Mouse (Mus musculus) spleen, embryonic (tissue): ENCODE measurements around the gene Sema6d.

Source experiments
- CTCF ChIA-PET: fragments of 350-600 bp; sonication (Branson Sonifier 250); formaldehyde crosslinking; loops from one replicate; lab custom pipeline; 2022; lab: Charles Lee

The Sema6d gene

DNA sequence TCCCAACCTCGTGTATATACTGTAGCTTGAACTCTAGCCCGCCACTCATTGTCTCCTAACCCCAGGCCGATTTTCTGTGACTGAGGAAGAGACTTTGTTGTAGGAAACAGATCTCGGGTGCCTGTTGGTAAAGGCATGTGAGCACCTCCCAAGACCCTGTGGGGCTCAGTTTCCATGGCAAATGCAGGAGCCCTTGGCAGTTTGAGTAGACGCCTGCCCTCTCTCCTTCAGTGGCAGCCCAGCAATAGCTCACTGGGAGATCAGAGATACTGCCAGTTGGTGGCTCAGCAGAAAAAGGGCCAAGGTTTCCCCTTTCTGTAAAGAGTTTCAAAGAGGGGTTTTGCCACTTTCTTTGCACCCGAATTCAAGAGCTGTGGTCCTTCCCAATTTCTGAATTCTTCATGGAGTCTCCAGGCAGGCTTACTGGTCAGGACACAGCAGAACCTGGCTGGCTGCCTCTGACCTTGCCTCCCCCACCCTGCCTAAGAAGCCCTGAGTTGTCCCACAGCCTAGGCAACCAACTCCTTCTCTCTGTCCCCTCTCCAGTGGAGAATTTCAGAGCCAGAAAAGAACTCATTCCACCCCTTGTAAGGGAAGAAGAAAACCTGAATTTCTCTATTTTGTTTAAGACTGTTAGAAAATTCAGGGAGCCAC lies 312.1 kb downstream of the Sema6d start:
- CTCF ChIA-PET = no interaction called here

DNA sequence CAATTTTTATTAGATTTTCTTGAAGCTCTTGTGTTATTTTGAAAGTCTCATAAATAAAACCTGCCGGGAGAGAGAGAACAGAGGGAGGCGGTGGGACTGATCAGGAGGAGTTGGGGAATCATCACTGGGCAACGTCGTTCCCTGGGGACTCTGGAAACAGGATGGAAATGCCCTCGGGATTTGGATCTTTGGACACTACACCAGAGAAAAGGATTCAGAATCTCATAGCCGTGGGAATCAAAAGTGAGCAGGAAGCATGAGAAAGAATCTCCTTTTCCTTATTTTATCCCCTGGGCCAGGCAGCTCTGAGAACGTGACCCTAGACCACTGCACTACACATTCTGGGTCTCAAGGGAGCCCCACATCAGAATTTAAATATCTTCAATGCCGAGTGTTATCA lies 313.8 kb downstream of the Sema6d start:
- CTCF ChIA-PET = no interaction called here

DNA sequence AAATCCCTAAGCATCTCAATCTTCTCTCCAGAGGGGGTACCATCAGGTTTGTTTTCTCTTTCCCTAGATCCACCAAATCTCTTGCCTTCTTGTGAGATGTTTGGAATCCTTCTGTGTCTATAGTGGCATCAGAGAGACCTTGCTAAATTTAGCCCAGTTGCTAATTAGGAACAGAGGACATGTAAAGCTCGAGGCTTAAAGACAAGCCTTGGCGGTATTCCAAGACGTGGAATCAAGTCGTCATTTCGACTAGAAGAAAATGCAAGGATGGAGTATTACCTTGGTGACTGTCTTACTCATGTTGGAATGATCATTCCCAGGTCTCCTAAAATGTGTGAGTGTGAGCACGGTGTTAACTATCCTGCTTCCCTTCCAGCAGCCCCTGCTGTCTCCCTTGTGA lies 314.2 kb downstream of the Sema6d start:
- CTCF ChIA-PET = no interaction called here

DNA sequence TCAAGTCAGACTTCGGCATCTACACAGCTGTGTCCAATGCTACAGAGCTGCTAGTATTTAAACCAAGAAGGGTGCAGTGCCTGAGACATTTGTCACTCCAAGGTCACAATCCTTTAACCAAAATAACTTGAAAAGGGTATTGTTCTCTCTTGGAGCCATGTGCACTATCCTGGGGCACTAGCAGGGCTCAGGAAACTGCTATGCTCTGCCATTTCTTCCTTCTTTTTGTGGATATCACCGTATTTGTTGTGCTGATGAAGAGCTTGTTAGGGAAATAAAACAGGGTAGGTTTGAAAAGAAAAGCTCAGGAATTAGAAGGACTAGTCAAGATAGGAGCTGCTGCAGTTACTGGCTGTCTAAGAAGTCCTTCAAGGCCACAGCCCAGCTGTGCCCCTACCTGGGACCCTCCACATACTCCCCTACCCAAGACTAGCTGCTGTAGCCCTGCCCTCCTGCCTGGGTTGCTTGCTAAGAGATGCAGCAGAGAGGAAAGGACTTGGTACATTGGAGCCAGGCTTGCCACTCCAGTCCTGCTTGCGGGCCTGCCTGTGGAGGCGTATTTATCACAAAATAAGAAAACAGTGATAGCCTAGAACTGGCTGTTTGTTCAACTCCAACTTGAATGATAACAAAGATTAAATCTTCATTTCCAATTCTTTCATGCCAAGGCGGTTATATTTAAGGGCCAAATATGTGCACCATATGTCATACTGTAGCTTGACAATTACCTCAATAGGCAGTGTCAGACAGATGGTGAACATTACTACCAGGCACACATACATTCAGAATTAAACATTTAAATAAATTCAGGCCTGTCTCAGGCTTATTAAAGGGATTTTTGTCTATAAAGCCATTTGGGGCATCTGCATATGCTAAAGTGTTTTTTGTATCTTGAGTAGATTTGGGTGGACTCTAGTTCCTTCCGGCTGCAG lies 315.1 kb downstream of the Sema6d start:
- CTCF ChIA-PET = no interaction called here

DNA sequence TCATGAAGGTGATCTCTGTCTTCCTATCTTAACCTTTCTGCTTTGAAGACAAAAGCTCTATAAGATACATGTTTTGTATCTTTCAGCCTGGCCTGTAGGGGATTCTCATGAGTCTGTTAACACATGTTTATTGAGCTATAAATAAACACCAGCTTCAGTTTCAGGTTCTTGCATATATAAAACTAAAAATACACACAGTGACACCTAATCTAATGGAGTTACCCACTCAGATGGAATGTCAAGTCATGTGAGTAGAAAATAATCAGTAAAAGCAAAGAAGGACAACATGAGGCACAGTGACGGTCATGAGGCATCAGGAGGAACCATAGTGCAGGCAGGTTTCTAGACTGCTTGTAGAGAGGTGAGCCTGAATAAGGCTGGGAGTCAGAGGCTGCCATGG lies 319.2 kb downstream of the Sema6d start:
- CTCF ChIA-PET = no interaction called here

DNA sequence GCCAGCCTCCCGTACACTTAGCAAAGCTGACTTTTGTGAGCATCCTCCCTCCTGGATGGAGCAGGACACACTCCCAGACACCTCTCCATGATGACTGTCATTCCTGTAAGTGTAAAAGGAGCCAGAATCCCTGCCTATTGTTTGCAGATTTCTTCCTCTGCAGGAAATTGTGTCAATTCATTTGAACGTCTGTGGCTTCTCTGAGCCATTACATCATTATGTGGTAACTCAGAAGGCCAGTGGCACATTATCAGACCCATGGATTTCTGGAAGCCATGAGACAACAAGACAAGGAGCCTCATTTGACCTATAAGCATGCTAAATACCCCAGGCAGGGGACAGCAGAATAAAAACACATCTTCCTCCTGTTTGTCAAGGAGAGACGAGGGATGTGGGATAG lies 327.0 kb downstream of the Sema6d start:
- CTCF ChIA-PET = no interaction called here

DNA sequence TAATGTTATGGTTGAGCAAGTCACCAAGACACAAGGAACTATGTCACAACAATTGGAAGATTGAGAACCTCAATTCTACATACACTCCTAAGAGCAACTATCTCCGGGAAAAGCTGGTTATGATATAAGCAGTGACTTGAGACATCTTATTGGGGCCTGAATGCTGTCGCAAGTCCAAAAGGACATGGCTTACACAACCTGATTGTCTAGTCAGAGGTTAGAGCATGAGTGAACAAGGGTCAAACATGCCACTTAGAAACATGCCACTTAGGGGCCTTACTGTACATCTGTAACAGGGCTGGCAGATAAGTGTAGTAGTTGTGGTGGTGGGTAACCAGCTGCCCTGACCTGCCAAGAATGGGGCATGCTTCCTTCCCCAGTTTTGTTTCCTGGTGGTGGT lies 328.6 kb downstream of the Sema6d start:
- CTCF ChIA-PET = no interaction called here

DNA sequence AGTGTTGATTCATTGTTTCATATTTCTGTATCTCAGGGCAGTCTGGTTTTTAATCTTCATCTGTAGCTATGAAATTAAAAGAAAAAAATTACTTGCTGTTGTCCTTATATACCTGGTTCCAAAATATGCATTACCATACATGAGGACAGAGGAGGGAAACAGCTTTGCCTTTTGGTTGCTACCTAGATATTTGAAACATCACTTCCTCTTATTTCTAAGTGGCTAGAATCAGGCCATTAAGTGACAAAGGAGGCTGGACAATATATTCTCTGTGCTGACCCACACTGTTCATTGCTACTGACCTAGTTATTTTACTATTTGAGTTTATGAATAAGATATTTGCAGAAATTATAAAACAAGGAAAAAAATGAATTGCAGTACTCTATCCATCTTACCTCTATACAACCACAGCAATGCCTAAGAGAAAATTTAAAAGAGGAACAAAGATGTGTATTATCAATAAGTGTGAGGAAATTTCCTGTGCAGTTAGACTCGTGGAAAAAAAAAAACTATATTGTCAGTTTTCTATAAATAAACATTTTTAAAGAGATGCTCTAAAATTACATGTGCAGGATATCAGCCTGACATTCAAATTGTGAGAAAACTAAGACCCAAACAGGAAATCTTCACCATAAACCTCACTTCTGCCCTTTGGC lies 330.5 kb downstream of the Sema6d start:
- CTCF ChIA-PET = no interaction called here

DNA sequence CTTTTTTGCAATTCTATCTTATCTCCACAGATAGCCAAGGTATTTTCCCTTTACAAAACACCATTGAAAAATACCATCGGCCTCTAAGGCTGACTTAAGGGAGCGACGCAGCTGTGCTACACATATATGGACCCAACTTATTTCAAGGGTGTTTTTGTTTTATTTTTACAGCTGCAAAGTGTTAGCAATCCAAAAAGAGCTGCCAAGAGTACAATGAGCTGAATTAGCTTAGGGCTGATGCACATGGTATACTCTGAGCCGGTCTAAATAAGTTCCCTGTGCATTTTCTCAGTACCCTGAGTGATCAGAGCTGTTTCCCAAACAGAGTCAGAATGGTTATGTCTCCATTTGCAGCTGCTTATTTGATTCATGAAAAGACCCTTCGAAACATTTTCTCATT lies 340.0 kb downstream of the Sema6d start:
- CTCF ChIA-PET = no interaction called here

DNA sequence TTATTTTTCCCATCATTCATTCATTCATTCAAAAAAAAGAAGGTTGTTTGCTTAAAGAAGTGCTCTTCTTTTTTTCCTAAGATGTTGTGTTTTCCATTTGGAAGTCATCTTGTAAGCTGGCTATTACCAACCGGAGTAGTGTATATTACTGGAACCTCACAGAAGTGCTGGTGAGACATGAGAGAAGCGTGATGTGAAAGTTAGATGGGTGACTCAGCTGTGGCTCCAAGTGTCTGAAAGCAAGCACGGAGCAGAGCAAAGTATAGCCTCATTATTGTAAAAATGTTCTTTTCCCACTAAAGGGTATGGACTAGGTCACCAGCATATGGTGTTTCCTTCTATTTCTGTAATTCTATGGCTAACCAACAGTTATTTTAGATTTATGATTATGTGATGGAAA lies 340.9 kb downstream of the Sema6d start:
- CTCF ChIA-PET = no interaction called here

DNA sequence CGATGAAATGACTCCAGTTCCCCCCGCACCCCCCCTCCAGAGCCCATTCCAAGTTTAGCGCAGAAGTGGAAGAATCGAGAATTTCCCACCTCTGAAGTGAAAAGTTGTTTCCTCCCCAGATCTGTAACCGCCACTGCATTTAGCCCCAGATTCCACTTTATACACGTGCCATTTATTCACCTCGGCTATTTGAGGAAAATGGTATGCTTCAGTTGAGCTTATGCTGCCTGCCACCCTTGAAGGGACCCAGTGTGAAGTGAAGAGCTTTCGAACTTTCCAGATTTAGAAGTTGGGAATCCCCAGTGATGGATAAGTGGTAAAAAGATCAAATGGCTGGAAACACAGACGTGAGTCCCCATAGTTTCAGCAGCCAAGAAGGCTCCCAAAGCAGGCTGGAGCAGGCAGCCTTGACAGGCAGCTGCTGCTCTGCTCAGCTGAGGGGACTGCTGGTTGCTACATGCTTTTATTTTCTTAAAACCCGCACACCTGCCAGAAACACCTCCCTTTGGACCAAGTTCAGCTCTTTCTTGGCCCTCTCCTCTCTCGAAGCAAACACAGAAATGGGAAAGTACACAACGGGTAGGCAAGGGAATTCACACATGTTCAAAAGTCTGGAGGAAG lies 345.7 kb downstream of the Sema6d start:
- CTCF ChIA-PET = no interaction called here

DNA sequence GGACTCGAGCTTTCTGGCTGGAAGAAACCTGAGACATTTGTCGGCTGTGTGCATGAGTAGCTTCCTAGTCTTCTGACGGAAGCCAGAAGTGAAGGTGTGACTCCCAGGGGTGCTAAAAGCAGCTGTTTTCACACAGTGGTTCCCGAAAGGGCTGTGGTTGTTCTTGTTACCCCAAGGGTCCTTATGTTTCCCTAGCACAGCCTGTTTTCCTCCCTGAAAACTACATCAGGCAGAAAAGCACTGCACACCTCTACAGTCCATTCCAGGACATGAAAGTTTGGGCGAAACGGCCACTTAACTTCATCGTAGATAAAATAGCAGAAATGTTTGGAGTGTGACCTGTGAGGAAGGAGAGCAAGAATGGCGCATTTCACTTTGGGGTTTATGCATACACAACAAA lies 346.9 kb downstream of the Sema6d start:
- CTCF ChIA-PET = no interaction called here

DNA sequence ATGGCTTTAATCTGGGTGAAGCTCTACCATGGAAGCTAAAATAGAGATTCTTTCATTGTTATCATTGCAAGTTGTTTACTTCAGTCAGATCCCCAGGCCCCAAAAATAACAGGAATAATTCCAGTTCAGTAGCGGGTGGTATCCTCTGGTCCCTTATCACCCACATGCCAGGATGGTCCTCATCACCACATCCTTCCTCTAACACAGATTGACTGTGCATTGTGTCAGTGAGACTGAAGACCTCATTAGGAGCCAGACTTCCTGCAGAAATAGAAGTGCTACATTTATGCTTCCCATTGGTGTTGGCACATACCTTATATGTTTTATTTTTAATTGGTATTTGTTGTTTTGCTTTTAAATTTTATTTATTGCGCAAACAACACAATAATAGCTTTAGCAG lies 354.4 kb downstream of the Sema6d start:
- CTCF ChIA-PET = no interaction called here

DNA sequence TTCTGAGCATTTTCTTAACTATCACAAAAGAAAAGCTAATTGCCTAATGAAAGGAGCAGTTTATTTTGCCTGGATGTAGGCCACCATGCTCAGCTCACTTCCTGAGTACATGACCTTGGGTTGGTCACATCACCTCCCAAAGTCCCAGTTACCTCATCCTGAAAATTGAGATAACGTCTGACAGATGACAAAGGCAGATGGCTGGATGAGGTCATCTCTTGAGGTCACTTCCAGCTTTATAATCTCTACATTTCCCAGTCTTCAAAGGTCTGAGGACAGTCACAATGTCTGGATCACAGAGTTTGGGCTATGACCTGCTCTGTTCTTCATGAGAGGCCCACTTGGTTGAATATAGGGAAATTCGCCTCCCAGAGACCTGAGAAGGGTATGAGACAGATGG lies 366.1 kb downstream of the Sema6d start:
- CTCF ChIA-PET = no interaction called here

DNA sequence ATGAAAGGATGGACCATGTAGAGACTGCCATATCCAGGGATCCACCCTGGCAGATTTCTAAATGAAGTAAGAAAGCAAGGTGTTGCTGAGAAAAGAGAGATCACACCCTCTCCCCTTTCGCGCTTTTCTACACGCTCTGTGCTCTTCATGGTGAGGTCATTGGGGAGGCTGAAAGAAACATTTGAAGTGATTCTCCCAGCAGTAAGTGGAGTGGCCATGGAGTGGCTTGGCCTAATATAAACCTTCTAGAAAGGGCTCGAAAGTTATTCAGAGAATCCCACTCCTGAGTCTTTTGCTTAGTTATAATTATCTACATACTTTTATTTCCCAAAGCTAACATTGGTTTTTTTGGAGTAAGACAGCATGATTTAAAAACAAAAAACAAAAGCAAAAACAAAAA lies 367.2 kb downstream of the Sema6d start:
- CTCF ChIA-PET = no interaction called here

DNA sequence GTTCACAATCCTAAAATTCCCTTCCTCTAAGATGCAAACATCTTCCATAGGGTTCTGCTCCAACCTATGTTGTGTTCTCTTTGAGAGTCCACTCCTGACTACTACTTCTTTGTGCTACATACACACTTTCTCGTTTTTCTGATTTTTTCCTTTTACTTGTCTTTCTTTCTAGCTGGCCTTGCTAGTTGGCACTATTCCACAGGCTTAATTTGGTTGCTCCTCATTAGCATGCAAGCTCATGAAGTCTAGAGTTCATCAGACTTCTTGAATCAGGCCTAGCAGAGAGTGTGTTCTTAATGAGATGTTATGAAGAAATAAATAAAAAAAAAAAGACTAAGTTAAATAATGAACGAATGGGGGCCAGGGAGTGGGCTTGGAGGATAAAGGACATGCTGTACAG lies 368.3 kb downstream of the Sema6d start:
- CTCF ChIA-PET = no interaction called here

DNA sequence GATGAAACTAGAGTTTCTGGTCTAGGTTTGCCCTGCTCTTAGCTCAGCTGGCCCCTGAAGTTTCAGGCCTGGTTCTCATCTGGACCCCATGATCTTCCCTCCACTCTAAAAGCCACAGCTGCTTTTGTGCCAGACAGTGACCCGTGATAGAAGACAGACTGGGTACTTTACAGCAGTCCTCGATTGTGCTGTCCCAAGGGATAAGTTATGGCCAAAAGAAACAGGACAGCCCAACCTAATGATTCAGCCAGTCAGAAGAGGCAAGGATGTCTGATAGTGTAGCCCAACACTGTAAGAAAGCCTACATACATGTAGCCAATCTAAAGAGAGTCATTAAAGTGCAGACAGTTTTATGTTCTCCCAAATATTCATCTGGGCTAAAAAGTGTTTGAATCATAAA lies 371.2 kb downstream of the Sema6d start:
- CTCF ChIA-PET = no interaction called here

DNA sequence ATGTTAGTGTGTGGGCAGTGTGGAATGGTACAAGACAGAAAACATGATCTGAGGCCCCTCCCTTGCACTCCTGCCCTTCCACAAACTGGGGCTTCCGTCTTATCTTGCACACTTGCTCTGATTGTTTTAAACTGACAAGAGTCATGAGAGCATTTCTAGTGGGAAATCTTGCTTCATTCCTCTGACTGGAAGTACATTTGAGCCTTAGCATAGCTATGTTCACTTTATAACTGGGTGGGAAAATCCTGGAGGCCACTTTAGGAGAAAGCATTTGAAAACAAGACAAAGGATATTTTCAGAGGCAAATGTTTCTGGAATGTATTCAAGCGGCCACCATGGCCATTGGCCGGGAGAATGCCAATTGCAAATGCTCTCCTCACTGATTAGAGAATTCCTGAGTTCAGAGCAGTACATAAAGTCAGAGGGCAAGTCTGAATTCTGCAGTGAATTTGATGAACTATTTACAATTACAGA lies 371.6 kb downstream of the Sema6d start:
- CTCF ChIA-PET = no interaction called here

DNA sequence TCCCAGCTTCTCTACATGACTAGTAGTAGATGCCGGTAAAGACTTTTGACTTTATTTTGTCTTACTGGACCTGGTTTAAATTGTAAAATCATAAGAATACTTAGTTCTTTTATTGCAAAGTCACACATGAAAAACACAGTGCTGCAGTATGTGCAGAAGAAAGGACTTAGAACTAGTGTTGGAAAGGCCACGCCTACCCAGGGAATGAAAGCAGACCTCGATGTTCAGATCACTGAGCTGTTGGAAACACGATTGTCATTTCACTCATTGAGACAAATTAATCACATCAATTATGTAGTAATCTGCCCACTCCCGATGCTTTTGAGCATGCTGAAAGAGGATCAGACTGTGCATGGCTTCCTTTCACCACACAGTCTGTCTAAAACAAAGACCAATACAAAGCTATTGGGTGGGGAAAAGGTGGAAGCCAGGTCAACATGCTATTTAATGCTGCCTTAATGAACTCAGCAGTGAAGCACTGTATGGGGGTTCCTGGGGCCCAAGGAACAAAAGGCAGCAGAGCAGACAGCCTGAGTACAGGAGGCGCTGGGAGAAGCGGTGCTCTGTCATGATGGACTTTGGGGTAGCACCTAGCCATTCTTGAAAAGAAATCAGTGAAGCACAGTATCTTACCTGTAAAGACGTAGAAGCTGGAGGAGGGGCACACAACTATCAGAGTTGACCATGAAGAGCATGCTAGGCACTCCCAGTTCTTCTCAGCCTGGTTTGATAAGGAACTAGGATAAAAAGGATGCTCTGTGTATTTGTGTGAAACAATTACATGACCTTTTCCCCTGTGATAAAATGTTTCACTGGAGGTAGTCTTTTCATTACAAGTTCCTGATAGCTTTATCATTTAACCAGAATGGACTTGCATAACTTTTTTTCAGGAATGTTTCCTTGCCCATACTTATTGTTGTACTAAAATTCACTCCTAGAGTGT lies 375.5 kb downstream of the Sema6d start:
- CTCF ChIA-PET = no interaction called here

DNA sequence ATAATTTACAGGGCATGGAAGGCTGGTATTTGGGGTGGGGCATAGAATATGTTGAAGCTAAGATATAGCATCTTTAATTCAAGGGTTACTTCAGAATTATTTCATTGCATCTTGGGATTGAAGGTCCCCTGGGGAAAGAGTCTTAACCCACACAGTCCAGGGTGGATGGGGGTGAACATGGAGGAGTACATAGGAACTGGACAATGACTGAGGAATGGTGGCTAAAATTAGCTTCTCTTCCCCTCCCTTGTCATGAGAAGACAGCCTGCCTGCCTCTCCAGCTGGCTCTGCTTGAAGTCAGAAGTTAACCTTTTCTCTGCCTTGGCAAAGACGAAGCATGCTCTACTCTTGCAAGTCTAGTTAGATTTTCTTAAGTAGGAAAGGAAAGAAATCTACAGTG lies 377.7 kb downstream of the Sema6d start:
- CTCF ChIA-PET = no interaction called here
